Mouse (Mus musculus): ENCODE measurements at regions not wholly inside any gene's neighbourhood (a gene's known extent, or its start where the extent isn't known, plus 50 kb on each side); places are given as distances from the start of the nearest gene placed in this dataset.

GRCm38 (mm10) chr7:111856977-111857376, 77.2 kb upstream of the Galnt18 start:
- no peak for TF ChIP-seq SMC3 (IDR thresholded peaks at IDR 0.05; ENCODE audit: low read depth, low read length)
- TF ChIP-seq E2F4 (IDR thresholded peaks at IDR 0.05; ENCODE audit: borderline replicate concordance, low read depth, low read length) = no peak
- TF ChIP-seq MEF2A (IDR thresholded peaks at IDR 0.05; ENCODE audit: extremely low read depth, insufficient replicate concordance, low read depth, low read length, poor library complexity, severe bottlenecking) = no peak
- H3K79me2 ChIP-seq (ENCODE audit: control insufficient read depth, insufficient read depth, low read length, poor library complexity) = no peaks in the 10 kb centered on the region
- DNase-seq (ENCODE audit: low read depth, low spot score) = no peak

DNA sequence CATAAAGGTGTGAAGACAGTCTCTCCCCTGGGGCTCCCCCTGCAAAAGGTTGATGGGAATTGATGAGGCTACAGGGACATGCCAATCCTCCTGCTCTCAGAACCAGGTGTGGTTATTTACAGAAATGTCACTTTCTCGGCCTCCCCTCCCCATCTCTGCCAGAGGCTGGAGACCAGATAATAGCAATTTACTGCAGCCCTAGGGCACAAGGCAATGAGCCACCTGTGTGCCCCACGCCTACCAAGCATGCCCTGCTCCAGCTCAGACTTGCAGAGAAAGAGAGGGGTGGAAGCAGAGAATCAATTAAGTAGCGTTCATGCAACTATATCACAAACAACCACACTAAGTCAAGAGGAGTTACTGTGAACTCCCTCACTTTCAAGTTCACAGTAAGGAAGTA, 75.5 kb upstream of the Galnt18 start:
- no peak for TF ChIP-seq NRF1 (IDR thresholded peaks at IDR 0.05; ENCODE audit: insufficient read depth, low read depth, low read length, poor library complexity, severe bottlenecking)
- TF ChIP-seq ZNF384 (IDR thresholded peaks at IDR 0.05; ENCODE audit: low read depth, low read length) = no peak
- TF ChIP-seq GATA1 (IDR thresholded peaks at IDR 0.05; ENCODE audit: low read depth, low read length) = no peak
- no peak for TF ChIP-seq EP300 (IDR thresholded peaks at IDR 0.05; ENCODE audit: low read depth in 1 of 2, low read length in 2 of 2)
- TF ChIP-seq ZC3H11A (IDR thresholded peaks at IDR 0.05; ENCODE audit: low read depth, low read length) = no peak
- TF ChIP-seq MYB (IDR thresholded peaks at IDR 0.05; ENCODE audit: low read depth, low read length) = no peak
- TF ChIP-seq ZKSCAN1 (IDR thresholded peaks at IDR 0.05; ENCODE audit: low read depth, low read length) = no peak
- no peak for TF ChIP-seq POLR2A (IDR thresholded peaks at IDR 0.05; ENCODE audit: control insufficient read depth in 1 of 2, insufficient read depth in 1 of 2, low read depth in 1 of 2, low read length in 2 of 2, poor library complexity in 1 of 2)
- no peak for TF ChIP-seq TBP (IDR thresholded peaks at IDR 0.05; ENCODE audit: low read depth, low read length)
- TF ChIP-seq ELF1 (IDR thresholded peaks at IDR 0.05; ENCODE audit: low read depth, low read length) = no peak
- TF ChIP-seq JUND (IDR thresholded peaks at IDR 0.05; ENCODE audit: low read depth, low read length) = no peak

More at GRCm38 (mm10) chr7:111856977-111857376, 77.2 kb upstream of the Galnt18 start:
- no peak overlapping the region for H3K9ac ChIP-seq (ENCODE audit: control insufficient read depth, low read depth, low read length, poor library complexity, severe bottlenecking)
- H3K36me3 ChIP-seq (ENCODE audit: control insufficient read depth in 1 of 2, insufficient read depth in 2 of 2, low read length in 2 of 2) = no peaks in the 10 kb centered on the region
- H3K27me3 ChIP-seq (ENCODE audit: control insufficient read depth in 1 of 2, insufficient read depth in 2 of 2, low read length in 2 of 2) = no peaks in the 10 kb centered on the region
- no peak overlapping the region for H3K4me3 ChIP-seq (ENCODE audit: control insufficient read depth in 1 of 2, insufficient read depth in 1 of 2, low read depth in 2 of 2, low read length in 2 of 2)
- H3K27ac ChIP-seq (ENCODE audit: control insufficient read depth, low read depth, low read length) = no peak overlapping the region
- H3K4me1 ChIP-seq (ENCODE audit: control insufficient read depth in 1 of 2, insufficient read depth in 2 of 2, low read length in 2 of 2) = no peaks in the 10 kb centered on the region
- H3K9me3 ChIP-seq (replicated peaks; ENCODE audit: insufficient read depth, low read length) = no peaks in the 10 kb centered on the region

DNA sequence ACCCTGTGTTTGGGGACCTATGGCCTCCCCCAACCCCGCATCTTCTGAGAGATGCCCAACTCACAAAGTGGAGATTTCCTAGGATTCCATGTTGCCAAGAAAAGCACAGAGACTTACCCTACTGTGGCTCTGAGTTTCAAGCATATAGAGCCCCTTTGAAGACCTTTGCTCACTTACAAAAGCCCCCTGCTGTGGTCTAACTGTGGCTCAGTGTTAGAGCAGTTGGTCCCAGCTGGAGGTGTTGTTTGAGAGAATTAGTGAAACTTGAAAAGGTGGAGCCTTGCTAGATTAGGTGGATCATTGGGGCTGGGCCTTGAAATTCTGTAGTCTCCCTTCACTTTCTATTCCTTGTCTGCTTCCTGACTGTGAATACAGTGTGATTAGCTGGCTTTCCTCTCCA, 66.6 kb upstream of the Galnt18 start:
- Histone ChIP-seq H3K9me3 (replicated peaks; ENCODE audit: insufficient read depth, low read length) (no peaks in the 10 kb centered on the region), H3K27ac (ENCODE audit: control insufficient read depth, low read depth, low read length) (no peak overlapping the region), H3K79me2 (ENCODE audit: control insufficient read depth, insufficient read depth, low read length, poor library complexity) (no peaks in the 10 kb centered on the region), H3K4me1 (ENCODE audit: control insufficient read depth in 1 of 2, insufficient read depth in 2 of 2, low read length in 2 of 2) (no peaks in the 10 kb centered on the region), H3K36me3 (ENCODE audit: control insufficient read depth in 1 of 2, insufficient read depth in 2 of 2, low read length in 2 of 2) (no peaks in the 10 kb centered on the region), H3K4me3 (ENCODE audit: control insufficient read depth in 1 of 2, insufficient read depth in 1 of 2, low read depth in 2 of 2, low read length in 2 of 2) (no peak overlapping the region), H3K9ac (ENCODE audit: control insufficient read depth, low read depth, low read length, poor library complexity, severe bottlenecking) (no peak overlapping the region), H3K27me3 (ENCODE audit: control insufficient read depth in 1 of 2, insufficient read depth in 2 of 2, low read length in 2 of 2) (no peaks in the 10 kb centered on the region)
- no peak for DNase-seq (ENCODE audit: low read depth, low spot score)
- TF ChIP-seq UBTF (IDR thresholded peaks at IDR 0.05; ENCODE audit: borderline replicate concordance, insufficient read depth, low read depth, low read length) = no peak
- no peak for TF ChIP-seq SMC3 (IDR thresholded peaks at IDR 0.05; ENCODE audit: low read depth, low read length)
- TF ChIP-seq SIN3A (IDR thresholded peaks at IDR 0.05; ENCODE audit: low read length) = no peak
- no peak for TF ChIP-seq MYB (IDR thresholded peaks at IDR 0.05; ENCODE audit: low read depth, low read length)
- no peak for TF ChIP-seq ZKSCAN1 (IDR thresholded peaks at IDR 0.05; ENCODE audit: low read depth, low read length)
- TF ChIP-seq TCF12 (IDR thresholded peaks at IDR 0.05; ENCODE audit: low read depth, low read length) = no peak
- no peak for TF ChIP-seq CHD2 (IDR thresholded peaks at IDR 0.05; ENCODE audit: low read length)
- TF ChIP-seq RCOR1 (IDR thresholded peaks at IDR 0.05; ENCODE audit: low read depth, low read length) = no peak
- TF ChIP-seq USF1 (IDR thresholded peaks at IDR 0.05; ENCODE audit: low read depth, low read length) = no peak
- no peak for TF ChIP-seq GATA1 (IDR thresholded peaks at IDR 0.05; ENCODE audit: low read depth, low read length)
- TF ChIP-seq CHD1 (IDR thresholded peaks at IDR 0.05; ENCODE audit: low read depth, low read length) = no peak
- TF ChIP-seq HCFC1 (IDR thresholded peaks at IDR 0.05; ENCODE audit: low read depth, low read length) = no peak

More for the DNA sequence above, 75.5 kb upstream of the Galnt18 start:
- H3K9me3 ChIP-seq (replicated peaks; ENCODE audit: insufficient read depth, low read length) = no peaks in the 10 kb centered on the region
- H3K27me3 ChIP-seq (ENCODE audit: control insufficient read depth in 1 of 2, insufficient read depth in 2 of 2, low read length in 2 of 2) = no peaks in the 10 kb centered on the region
- H3K9ac ChIP-seq (ENCODE audit: control insufficient read depth, low read depth, low read length, poor library complexity, severe bottlenecking) = no peak overlapping the region
- no peak overlapping the region for H3K27ac ChIP-seq (ENCODE audit: control insufficient read depth, low read depth, low read length)
- no peaks in the 10 kb centered on the region for H3K79me2 ChIP-seq (ENCODE audit: control insufficient read depth, insufficient read depth, low read length, poor library complexity)
- no peaks in the 10 kb centered on the region for H3K4me1 ChIP-seq (ENCODE audit: control insufficient read depth in 1 of 2, insufficient read depth in 2 of 2, low read length in 2 of 2)
- no peaks in the 10 kb centered on the region for H3K36me3 ChIP-seq (ENCODE audit: control insufficient read depth in 1 of 2, insufficient read depth in 2 of 2, low read length in 2 of 2)
- H3K4me3 ChIP-seq (ENCODE audit: control insufficient read depth in 1 of 2, insufficient read depth in 1 of 2, low read depth in 2 of 2, low read length in 2 of 2) = no peak overlapping the region
- no peak for DNase-seq (ENCODE audit: low read depth, low spot score)
